Mouse (Mus musculus) liver, embryonic 15.5 days (tissue): Measurements from ENCODE around the gene Clec16a. TPM values are rescaled to one million over a fixed set of nuclear protein-coding genes. Genes with fewer than 3 reads are reported as not detected.
A peak's percentile ranks its signal among the peaks of the same experiment; 100 is the strongest.

Experiments
- ATAC-seq: fragments of 200-750 bp; cut with Nextera tagmentation; 2 replicates; pipeline ENCODE4 v1.8.0; 2017; ENCODE audit warnings: moderate number of reproducible peaks, mild to moderate bottlenecking, moderate library complexity; ENCODE audit not compliant: insufficient read depth
- H3K27ac ChIP-seq: fragments of 300-500 bp; sonication (generic); replicated peaks from 2 replicates; pipeline ENCODE4 v1.5.1; 2015; ENCODE audit warnings: mild to moderate bottlenecking, inconsistent platforms
- H3K27me3 ChIP-seq: fragments of 300-500 bp; sonication (generic); 2 replicates; pipeline ENCODE4 v1.6.1; 2015; ENCODE audit warnings: mild to moderate bottlenecking, inconsistent platforms
- H3K36me3 ChIP-seq: fragments of 300-500 bp; sonication (generic); replicated peaks from 2 replicates; pipeline ENCODE4 v1.6.1; 2015; ENCODE audit warnings: moderate library complexity, mild to moderate bottlenecking, inconsistent platforms
- H3K4me1 ChIP-seq: fragments of 300-500 bp; sonication (generic); replicated peaks from 2 replicates; pipeline ENCODE4 v1.6.1; 2015; ENCODE audit warnings: inconsistent platforms
- H3K4me2 ChIP-seq: fragments of 300-500 bp; sonication (generic); 2 replicates; pipeline ENCODE4 v1.6.1; 2015; ENCODE audit warnings: moderate library complexity, mild to moderate bottlenecking, inconsistent platforms
- H3K4me3 ChIP-seq: fragments of 300-500 bp; sonication (generic); replicated peaks from 2 replicates; pipeline ENCODE4 v1.5.1; 2015; ENCODE audit warnings: mild to moderate bottlenecking, inconsistent platforms
- H3K9ac ChIP-seq: fragments of 300-500 bp; sonication (generic); 2 replicates; pipeline ENCODE4 v1.6.1; 2015; ENCODE audit warnings: moderate library complexity, mild to moderate bottlenecking, inconsistent platforms
- H3K9me3 ChIP-seq: fragments of 300-500 bp; sonication (generic); replicated peaks from 2 replicates; pipeline ENCODE4 v1.6.1; 2016; ENCODE audit warnings: inconsistent platforms
- WGBS: fragments of 180-500 bp; shearing (Covaris S2); methylation state at CpG from one replicate; pipeline ENCODE4 v1.1.7; 2015; ENCODE audit warnings: mixed read lengths; ENCODE audit not compliant: insufficient replicate concordance; 5-methylcytosine and 5-hydroxymethylcytosine counted together
- polyA plus RNA-seq: library from polyadenylated mRNA; unstranded; fragments of >200 nt; fragmentation: Nextera tagmentation; extraction: Ambion mirVana; gene quantifications from 2 replicates; pipeline ENCODE4 v1.2.1, GENCODE M21; 2015

Gene Clec16a
- polyA plus RNA-seq, 1 experiment from 2014 or later: 10.9 TPM

- 55% methylated on average over 2 of the region's 2 CpGs for WGBS
- ATAC-seq: no peak
- Histone ChIP-seq H3K9me3 (no peaks in the 10 kb centered on the region), H3K4me1 (no peaks in the 10 kb centered on the region; the same call in 1 of the 2 replicates), H3K4me3 (no peak overlapping the region), H3K4me2 (no peak overlapping the region), H3K27me3 (peaks cover 15% of the 10 kb centered on the region; the same call in 1 of the 2 replicates), H3K27ac (no peak overlapping the region), H3K9ac (no peak overlapping the region), H3K36me3 (no peaks in the 10 kb centered on the region)
Measured at GRCm38 (mm10) chr16:10741082-10741481, 195.9 kb downstream of the Clec16a start.

GRCm38 (mm10) chr16:10749226-10749625 is 204.1 kb downstream of the Clec16a start:
- H3K4me2 ChIP-seq: no peak overlapping the region
- no peak overlapping the region for H3K9ac ChIP-seq
- 56% methylated on average over 7 of the region's 7 CpGs for WGBS
- no peaks in the 10 kb centered on the region for H3K36me3 ChIP-seq
- H3K4me3 ChIP-seq: no peak overlapping the region
- no peaks in the 10 kb centered on the region for H3K27me3 ChIP-seq
- no peak for ATAC-seq
- no peaks in the 10 kb centered on the region for H3K4me1 ChIP-seq
- no peaks in the 10 kb centered on the region for H3K9me3 ChIP-seq
- H3K27ac ChIP-seq: no peak overlapping the region

GRCm38 (mm10) chr16:10749824-10750223 is 204.7 kb downstream of the Clec16a start:
- Histone ChIP-seq H3K9me3 (no peaks in the 10 kb centered on the region), H3K36me3 (no peaks in the 10 kb centered on the region), H3K4me1 (no peaks in the 10 kb centered on the region), H3K27ac (no peak overlapping the region), H3K4me3 (no peak overlapping the region), H3K9ac (no peak overlapping the region), H3K27me3 (no peaks in the 10 kb centered on the region), H3K4me2 (no peak overlapping the region)
- 61% methylated on average over 7 of the region's 7 CpGs for WGBS
- no peak for ATAC-seq

- ATAC-seq: no peak
- peaks cover 10% of the 10 kb centered on the region; the same call in 1 of the 2 replicates for H3K27me3 ChIP-seq
- H3K4me2 ChIP-seq: no peak overlapping the region
- H3K27ac ChIP-seq: no peak overlapping the region
- H3K36me3 ChIP-seq: no peaks in the 10 kb centered on the region
- H3K9ac ChIP-seq: no peak overlapping the region
- no peaks in the 10 kb centered on the region for H3K4me1 ChIP-seq
- no peaks in the 10 kb centered on the region for H3K9me3 ChIP-seq
- 67% methylated on average over 3 of the region's 3 CpGs for WGBS
- no peak overlapping the region for H3K4me3 ChIP-seq
Measured at GRCm38 (mm10) chr16:10754521-10755296, 209.6 kb downstream of the Clec16a start.

DNA sequence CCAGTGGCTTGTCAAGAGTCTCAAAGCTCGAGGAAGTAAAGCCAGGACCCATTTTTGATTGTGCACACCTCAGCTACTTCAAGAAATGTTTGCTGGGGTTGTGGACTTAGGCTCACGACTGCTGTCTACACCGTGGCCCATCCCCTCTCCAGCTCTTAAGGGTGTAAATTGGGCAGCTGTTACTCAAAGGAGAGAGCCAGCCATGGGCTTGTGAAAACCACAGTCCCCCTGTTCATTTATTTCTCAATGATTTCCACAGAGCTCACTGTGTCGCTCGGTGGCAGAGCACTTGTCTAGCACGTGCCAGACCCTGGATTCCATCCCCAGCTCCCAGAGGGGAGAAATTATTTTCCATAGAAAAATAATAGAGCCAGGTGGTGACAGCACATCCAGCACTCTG is 211.0 kb downstream of the Clec16a start:
- H3K4me3 ChIP-seq: no peak overlapping the region
- H3K4me2 ChIP-seq: no peak overlapping the region
- H3K9me3 ChIP-seq: no peaks in the 10 kb centered on the region
- peaks cover 14% of the 10 kb centered on the region; the same call in 1 of the 2 replicates for H3K27me3 ChIP-seq
- no peak overlapping the region for H3K27ac ChIP-seq
- no peaks in the 10 kb centered on the region for H3K4me1 ChIP-seq
- H3K9ac ChIP-seq: no peak overlapping the region
- ATAC-seq: no peak
- WGBS: 42% methylated on average over 6 of the region's 6 CpGs
- no peaks in the 10 kb centered on the region for H3K36me3 ChIP-seq

DNA sequence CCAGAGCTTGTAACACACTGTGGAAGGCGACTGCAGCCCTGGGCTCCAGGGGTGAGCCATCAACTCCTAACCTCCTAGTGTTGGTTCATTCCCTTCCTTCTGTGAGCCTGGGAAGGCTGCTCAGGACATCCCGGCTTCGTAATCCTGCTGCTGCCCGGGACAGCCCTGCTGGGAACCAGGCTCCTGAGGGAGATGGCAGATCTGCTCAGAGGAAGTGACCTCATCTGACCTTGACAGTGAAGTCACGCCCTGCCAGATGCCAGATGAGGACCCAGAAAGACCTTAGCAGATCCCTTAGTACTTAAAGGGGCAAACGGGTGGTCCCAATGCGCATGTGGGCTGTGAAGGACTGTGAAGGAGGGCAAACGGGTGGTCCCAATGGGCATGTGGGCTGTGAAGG is 216.0 kb downstream of the Clec16a start:
- 60% methylated on average over 8 of the region's 8 CpGs for WGBS

GRCm38 (mm10) chr16:10762569-10763180 is 217.5 kb downstream of the Clec16a start:
- no peak for ATAC-seq
- WGBS: 53% methylated on average over 5 of the region's 5 CpGs
- Histone ChIP-seq H3K9ac (no peak overlapping the region), H3K4me2 (no peak overlapping the region), H3K9me3 (no peaks in the 10 kb centered on the region), H3K4me3 (no peak overlapping the region), H3K27me3 (peaks cover 18% of the 10 kb centered on the region), H3K4me1 (no peaks in the 10 kb centered on the region), H3K36me3 (no peaks in the 10 kb centered on the region), H3K27ac (no peak overlapping the region)

More for the DNA sequence above, 216.0 kb downstream of the Clec16a start:
- Histone ChIP-seq H3K4me1 (no peaks in the 10 kb centered on the region), H3K4me3 (no peak overlapping the region), H3K4me2 (no peak overlapping the region), H3K9ac (no peak overlapping the region), H3K27ac (no peak overlapping the region), H3K27me3 (peaks cover 14% of the 10 kb centered on the region; the same call in 1 of the 2 replicates), H3K9me3 (no peaks in the 10 kb centered on the region), H3K36me3 (no peaks in the 10 kb centered on the region)
- ATAC-seq: no peak

DNA sequence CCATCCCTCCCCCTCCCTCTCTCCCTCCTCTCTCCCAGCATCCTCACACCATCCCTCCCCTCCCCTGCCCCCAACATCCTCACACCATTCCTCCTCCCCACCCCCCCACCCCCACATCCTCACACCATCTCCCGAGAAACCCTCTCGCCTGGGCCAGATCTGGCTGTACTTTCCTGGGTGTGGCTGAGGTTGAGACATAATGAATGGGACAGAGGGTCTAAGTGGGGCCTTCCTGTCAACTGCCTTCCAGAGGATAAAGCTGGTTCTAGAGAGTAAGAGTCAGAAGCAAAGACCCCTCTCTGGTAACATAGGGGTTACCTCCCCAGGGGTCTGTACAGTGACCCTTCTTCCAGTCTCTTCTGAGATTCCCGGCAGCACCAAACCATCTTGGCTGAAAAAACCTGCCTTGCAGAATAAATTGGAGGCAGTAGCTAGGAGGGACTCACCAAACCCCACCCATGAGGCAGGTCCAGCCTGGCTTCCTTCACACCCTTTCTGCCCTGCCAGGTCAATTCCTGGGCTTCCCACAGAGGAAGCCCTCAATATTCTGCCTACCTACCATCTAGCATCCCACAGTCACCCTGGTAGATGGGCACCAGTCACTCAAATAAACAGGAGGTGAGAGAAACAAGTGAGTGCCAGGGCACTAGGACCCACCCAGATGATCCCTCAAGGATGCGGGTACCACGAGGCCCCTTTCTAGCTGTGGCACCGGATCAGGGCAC is 218.6 kb downstream of the Clec16a start:
- Histone ChIP-seq H3K4me2 (no peak overlapping the region), H3K9ac (no peak overlapping the region), H3K4me3 (no peak overlapping the region), H3K4me1 (peaks cover 2% of the 10 kb centered on the region; the same call in 1 of the 2 replicates), H3K9me3 (no peaks in the 10 kb centered on the region), H3K36me3 (no peaks in the 10 kb centered on the region), H3K27ac (no peak overlapping the region), H3K27me3 (peaks cover 19% of the 10 kb centered on the region)
- WGBS: 45% methylated on average over 6 of the region's 6 CpGs
- no peak for ATAC-seq

DNA sequence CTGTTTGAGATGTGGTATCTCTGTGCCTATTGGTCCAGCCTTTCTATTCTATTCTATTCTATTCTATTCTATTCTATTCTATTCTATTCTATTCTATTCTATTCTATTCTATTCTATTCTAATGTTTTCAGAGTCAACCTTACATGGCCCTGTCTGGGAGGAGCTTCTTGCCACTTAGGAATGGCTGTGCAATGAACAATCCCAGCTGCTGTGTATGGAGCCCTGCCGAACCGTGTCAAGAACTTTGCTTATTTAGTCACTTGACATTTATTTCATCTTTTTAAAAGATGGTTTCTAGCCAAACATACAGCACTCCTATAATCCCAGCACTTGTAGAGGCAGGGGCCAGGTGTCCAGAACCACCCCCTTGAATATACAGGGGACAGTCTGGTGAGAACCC is 219.2 kb downstream of the Clec16a start:
- H3K4me1 ChIP-seq: peaks cover 7% of the 10 kb centered on the region; the same call in 1 of the 2 replicates
- no peak overlapping the region for H3K4me3 ChIP-seq
- WGBS: 29% methylated on average over 2 of the region's 2 CpGs
- no peaks in the 10 kb centered on the region for H3K9me3 ChIP-seq
- no peak overlapping the region for H3K27ac ChIP-seq
- H3K4me2 ChIP-seq: no peak overlapping the region
- peaks cover 18% of the 10 kb centered on the region for H3K27me3 ChIP-seq
- no peak overlapping the region for H3K9ac ChIP-seq
- no peaks in the 10 kb centered on the region for H3K36me3 ChIP-seq
- ATAC-seq: no peak

DNA sequence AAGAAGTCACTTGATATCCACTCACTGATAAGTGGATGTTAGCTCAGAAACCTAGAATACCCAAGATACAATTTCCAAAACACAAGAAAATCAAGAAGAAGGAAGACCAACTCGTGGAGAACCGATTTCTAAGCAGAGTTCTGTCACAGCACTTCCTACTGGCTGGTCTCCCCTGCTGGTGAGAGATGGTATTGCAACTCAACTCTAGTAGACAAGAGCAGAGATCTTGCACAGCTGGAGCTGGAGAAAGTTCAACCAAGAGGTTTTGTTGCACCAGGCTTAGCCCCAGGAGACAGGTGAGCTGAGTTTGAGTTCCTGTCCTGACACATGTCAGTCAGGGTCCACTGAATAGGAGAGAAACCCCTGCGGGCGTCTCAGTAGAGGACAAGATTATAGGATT is 222.0 kb downstream of the Clec16a start:
- no peak overlapping the region for H3K4me3 ChIP-seq
- no peak overlapping the region for H3K9ac ChIP-seq
- H3K36me3 ChIP-seq: no peaks in the 10 kb centered on the region
- H3K27me3 ChIP-seq: peaks cover 14% of the 10 kb centered on the region
- 33% methylated on average over 4 of the region's 4 CpGs for WGBS
- no peak overlapping the region for H3K27ac ChIP-seq
- H3K4me1 ChIP-seq: peaks cover 16% of the 10 kb centered on the region; the same call in 1 of the 2 replicates
- no peaks in the 10 kb centered on the region for H3K9me3 ChIP-seq
- ATAC-seq: no peak
- no peak overlapping the region for H3K4me2 ChIP-seq

DNA sequence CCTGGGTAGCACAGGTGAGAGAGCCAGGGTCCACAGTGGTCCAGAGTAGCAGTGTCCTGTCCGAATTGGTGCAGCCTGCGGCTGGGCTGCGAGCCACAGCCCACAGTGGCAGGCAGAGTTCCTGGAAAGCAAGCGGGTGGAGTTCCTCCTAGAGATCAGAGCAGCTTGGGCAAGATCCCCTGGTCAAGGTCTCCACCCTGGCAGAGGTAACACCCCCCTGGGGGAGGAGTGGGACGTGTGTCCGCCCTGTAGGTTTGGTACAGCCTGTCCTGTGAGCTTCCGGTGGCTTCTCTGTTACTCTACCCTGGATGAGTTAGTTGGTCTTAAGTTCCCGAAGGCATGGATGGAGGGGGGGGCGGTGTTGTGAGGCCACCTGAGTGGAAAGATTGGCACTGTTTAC is 223.7 kb downstream of the Clec16a start:
- peak; percentile 40; the same call in 1 of the 2 replicates for ATAC-seq
- Histone ChIP-seq H3K9ac (no peak overlapping the region), H3K4me2 (no peak overlapping the region), H3K9me3 (no peaks in the 10 kb centered on the region), H3K36me3 (no peaks in the 10 kb centered on the region), H3K27me3 (peaks cover 14% of the 10 kb centered on the region), H3K27ac (no peak overlapping the region), H3K4me3 (no peak overlapping the region), H3K4me1 (peaks cover 16% of the 10 kb centered on the region; the same call in 1 of the 2 replicates)
- WGBS: 11% methylated on average over 9 of the region's 9 CpGs
